Mouse (Mus musculus) CH12.LX (cell line): ENCODE results near the gene Mgat4b. TPM values are rescaled to one million over a fixed set of nuclear protein-coding genes. Genes with fewer than 3 reads are reported as not detected.

Experiments used
- DNase-seq: peaks from one replicate; pipeline ENCODE4 v3.0.0-alpha.2; 2013; ENCODE audit errors: extremely low read depth
- H3K27ac ChIP-seq: 2 replicates; pipeline ENCODE4 v1.5.1; 2012; ENCODE audit warnings: low read depth, mild to moderate bottlenecking, control low read depth, moderate library complexity; ENCODE audit not compliant: insufficient read depth
- H3K27me3 ChIP-seq: replicated peaks from 2 replicates; pipeline ENCODE3; 2012; ENCODE audit warnings: inconsistent platforms
- H3K36me3 ChIP-seq, 2 experiments: replicated peaks in 1 of 2; 2 replicates each; pipeline versions ENCODE3 to v1.6.1; 2012; ENCODE audit warnings: inconsistent platforms in 1 of 2, low read length in 1 of 2, mild to moderate bottlenecking in 1 of 2, mixed read lengths in 1 of 2, moderate library complexity in 1 of 2; ENCODE audit not compliant: control insufficient read depth in 1 of 2, insufficient read depth in 1 of 2
- H3K4me1 ChIP-seq, 2 experiments: 2 replicates each; pipeline ENCODE4 v1.6.1; 2012; ENCODE audit warnings: inconsistent platforms in 1 of 2, moderate library complexity in 1 of 2; ENCODE audit not compliant: insufficient read depth in 2 of 2, control insufficient read depth in 1 of 2
- H3K4me2 ChIP-seq: 2 replicates; pipeline ENCODE4 v1.6.1; 2012; ENCODE audit warnings: low read depth, mild to moderate bottlenecking, control low read depth; ENCODE audit not compliant: poor library complexity, insufficient read depth, severe bottlenecking
- H3K4me3 ChIP-seq, 3 experiments: fragments of 150-350 bp in 1 of 3; sonication (generic) in 1 of 3; replicated peaks in 1 of 3; 2 replicates each; pipeline versions ENCODE3 to v1.5.1; 2011 to 2012; ENCODE audit warnings: low read depth in 2 of 3, low read length in 2 of 3, mild to moderate bottlenecking in 2 of 3, moderate library complexity in 2 of 3, control low read depth in 1 of 3, improper control_type of control experiment in 1 of 3, inconsistent platforms in 1 of 3, mixed read lengths in 1 of 3; ENCODE audit not compliant: poor library complexity in 1 of 3
- H3K79me2 ChIP-seq: replicated peaks from 2 replicates; pipeline ENCODE4 v1.6.1; 2012; ENCODE audit warnings: mild to moderate bottlenecking, moderate library complexity; ENCODE audit not compliant: control insufficient read depth, poor library complexity, insufficient read depth, severe bottlenecking; ENCODE audit errors: extremely low read depth
- H3K9ac ChIP-seq: 2 replicates; pipeline ENCODE4 v1.6.1; 2012; ENCODE audit warnings: low read depth, mild to moderate bottlenecking, control low read depth, moderate library complexity; ENCODE audit not compliant: insufficient read depth
- H3K9me3 ChIP-seq: replicated peaks from 2 replicates; pipeline ENCODE3; 2012; ENCODE audit warnings: low read length, inconsistent platforms, mixed read lengths
- BHLHE40 ChIP-seq: IDR thresholded peaks from 2 replicates; pipeline ENCODE4 v1.6.1; 2011; ENCODE audit warnings: mild to moderate bottlenecking, low read depth, low read length, improper control_type of control experiment
- CHD2 ChIP-seq: IDR thresholded peaks from 2 replicates; pipeline ENCODE4 v1.6.1; 2011; ENCODE audit warnings: low read length, improper control_type of control experiment
- CTCF ChIP-seq, 2 experiments: IDR thresholded peaks in 1 of 2; conservative IDR thresholded peaks in 1 of 2; 2 replicates each; pipeline ENCODE4 v1.5.1; 2011 to 2012; ENCODE audit warnings: low read depth in 2 of 2, low read length in 2 of 2, improper control_type of control experiment in 1 of 2, inconsistent platforms in 1 of 2, mild to moderate bottlenecking in 1 of 2, moderate library complexity in 1 of 2
- E2F4 ChIP-seq: IDR thresholded peaks from 2 replicates; pipeline ENCODE4 v1.6.1; 2011; ENCODE audit warnings: low read depth, low read length, improper control_type of control experiment; ENCODE audit not compliant: insufficient replicate concordance
- ELF1 ChIP-seq: IDR thresholded peaks from 2 replicates; pipeline ENCODE4 v1.6.1; 2014; ENCODE audit warnings: low read depth, mild to moderate bottlenecking, inconsistent platforms, low read length, improper control_type of control experiment
- EP300 ChIP-seq: IDR thresholded peaks from 2 replicates; pipeline ENCODE4 v1.6.1; 2011; ENCODE audit warnings: low read length, improper control_type of control experiment
- HCFC1 ChIP-seq: IDR thresholded peaks from 2 replicates; pipeline ENCODE4 v1.6.1; 2012; ENCODE audit warnings: low read depth, mild to moderate bottlenecking, inconsistent platforms, low read length, improper control_type of control experiment
- IRF4 ChIP-seq: IDR thresholded peaks from 2 replicates; pipeline ENCODE4 v1.6.1; 2014; ENCODE audit warnings: low read depth, mild to moderate bottlenecking, inconsistent platforms, low read length, improper control_type of control experiment
- JUND ChIP-seq: conservative IDR thresholded peaks from 2 replicates; pipeline ENCODE4 v1.6.1; 2011; ENCODE audit warnings: low read depth, low read length, improper control_type of control experiment
- MAX ChIP-seq: IDR thresholded peaks from 2 replicates; pipeline ENCODE4 v1.6.1; 2011; ENCODE audit warnings: low read length, improper control_type of control experiment
- MAZ ChIP-seq: IDR thresholded peaks from 2 replicates; pipeline ENCODE4 v1.6.1; 2012; ENCODE audit warnings: low read depth, mild to moderate bottlenecking, inconsistent platforms, low read length, improper control_type of control experiment, moderate library complexity
- MEF2A ChIP-seq: IDR thresholded peaks from 2 replicates; pipeline ENCODE4 v1.6.1; 2014; ENCODE audit warnings: low read depth, mild to moderate bottlenecking, inconsistent platforms, low read length, improper control_type of control experiment, borderline replicate concordance
- MXI1 ChIP-seq: IDR thresholded peaks from 2 replicates; pipeline ENCODE4 v1.6.1; 2011; ENCODE audit warnings: mild to moderate bottlenecking, low read depth, low read length, improper control_type of control experiment
- PAX5 ChIP-seq: IDR thresholded peaks from 2 replicates; pipeline ENCODE4 v1.6.1; 2012; ENCODE audit warnings: low read length, inconsistent platforms, mixed read lengths
- POLR2A ChIP-seq: IDR thresholded peaks from 2 replicates; pipeline ENCODE4 v1.6.1; 2011; ENCODE audit warnings: low read depth, mild to moderate bottlenecking, improper control_type of control experiment, low read length
- RCOR1 ChIP-seq: conservative IDR thresholded peaks from 2 replicates; pipeline ENCODE4 v1.6.1; 2012; ENCODE audit warnings: low read depth, mild to moderate bottlenecking, inconsistent platforms, low read length, improper control_type of control experiment
- SIN3A ChIP-seq: IDR thresholded peaks from 2 replicates; pipeline ENCODE4 v1.6.1; 2012; ENCODE audit warnings: low read length, improper control_type of control experiment, inconsistent platforms
- TCF12 ChIP-seq: IDR thresholded peaks from 2 replicates; pipeline ENCODE4 v1.6.1; 2014; ENCODE audit warnings: low read depth, mild to moderate bottlenecking, inconsistent platforms, low read length, improper control_type of control experiment
- UBTF ChIP-seq: IDR thresholded peaks from 2 replicates; pipeline ENCODE4 v1.6.1; 2012; ENCODE audit warnings: low read depth, mild to moderate bottlenecking, inconsistent platforms, low read length, improper control_type of control experiment, moderate library complexity
- USF1 ChIP-seq: IDR thresholded peaks from 2 replicates; pipeline ENCODE4 v1.6.1; 2014; ENCODE audit warnings: low read depth, mild to moderate bottlenecking, inconsistent platforms, low read length, improper control_type of control experiment
- ZC3H11A ChIP-seq: IDR thresholded peaks from 2 replicates; pipeline ENCODE4 v1.6.1; 2012; ENCODE audit warnings: low read depth, mild to moderate bottlenecking, inconsistent platforms, low read length, improper control_type of control experiment
- ZKSCAN1 ChIP-seq: IDR thresholded peaks from 2 replicates; pipeline ENCODE4 v1.6.1; 2012; ENCODE audit warnings: low read depth, inconsistent platforms, low read length, improper control_type of control experiment, borderline replicate concordance
- ZNF384 ChIP-seq: IDR thresholded peaks from 2 replicates; pipeline ENCODE4 v1.6.1; 2012; ENCODE audit warnings: low read depth, low read length, improper control_type of control experiment, inconsistent platforms
- dilution Hi-C: fragments of 300-500 bp; cut with MboI; formaldehyde crosslinking; loops from 2 replicates; pipeline ENCODE4 v1.14.3; 2020; ENCODE audit warnings: low sequenced_read_pairs; ENCODE audit not compliant: extremely low pct_unique_long_range_greater_than_20kb, extremely low pct_ligation_motif_present
- in situ Hi-C: fragments of 300-500 bp; cut with MboI; formaldehyde crosslinking; loops from 3 replicates; pipeline ENCODE4 v1.14.3; 2019; ENCODE audit warnings: low sequenced_read_pairs, low pct_ligation_motif_present, low pct_unique_long_range_greater_than_20kb, mixed read lengths
- polyA plus RNA-seq: library from polyadenylated mRNA; unstranded; fragments of >175 nt; gene quantifications from 2 replicates; pipeline ENCODE4 v1.2.1, GENCODE M21; 2012; ENCODE audit warnings: low read depth; ENCODE audit not compliant: insufficient read length
- total RNA-seq, 2 experiments: library from RNA; depleted of rRNA; stranded (reverse); fragments of 300-350 nt in 1 of 2; fragments of >200 nt in 1 of 2; gene quantifications; 2 replicates each; pipeline ENCODE4 v1.2.3; 2012 to 2014

The Mgat4b gene
- total and polyA plus RNA-seq, 3 experiments = 4.6 to 27.4 (median 16.2) TPM

DNA sequence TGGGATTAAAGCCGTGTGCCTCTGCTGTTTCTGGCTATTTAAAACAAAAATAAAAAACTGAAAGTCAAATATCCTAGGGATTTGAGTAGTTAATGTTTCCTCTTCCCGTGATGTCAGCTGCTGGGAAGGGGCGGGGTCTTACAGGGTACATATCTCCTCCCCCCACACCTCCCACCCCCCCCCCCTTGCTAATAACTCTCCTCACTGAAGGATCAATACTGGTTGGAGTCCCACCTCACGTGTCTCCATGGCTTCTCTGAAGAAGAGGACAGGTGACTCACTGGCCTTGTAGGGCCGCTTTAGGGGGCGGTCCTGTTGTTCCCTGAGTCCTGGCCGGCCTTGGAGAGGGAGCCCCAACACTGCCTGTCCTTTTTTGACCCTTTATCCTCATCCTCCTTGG is 22.0 kb upstream of the Mgat4b start:
- peaks cover 26 to 64% of the 10 kb centered on the region in 2 experiments for H3K36me3 ChIP-seq
- TF ChIP-seq HCFC1 = no peak
- TF ChIP-seq EP300 = no peak
- TF ChIP-seq ZC3H11A = no peak
- no peak for TF ChIP-seq BHLHE40
- no peak for TF ChIP-seq ZKSCAN1
- no peak for TF ChIP-seq POLR2A
- TF ChIP-seq ZNF384 = no peak
- no peak for TF ChIP-seq USF1
- TF ChIP-seq SIN3A = no peak
- no peak for TF ChIP-seq JUND
- TF ChIP-seq E2F4 = no peak
- no peak for TF ChIP-seq UBTF
- TF ChIP-seq CHD2 = no peak
- TF ChIP-seq MAX = no peak
- no peak for TF ChIP-seq TCF12
- dilution Hi-C loops = no loop called here
- no peak overlapping the region for H3K9ac ChIP-seq
- H3K79me2 ChIP-seq = no peaks in the 10 kb centered on the region
- H3K9me3 ChIP-seq = no peaks in the 10 kb centered on the region
- H3K4me2 ChIP-seq = no peak overlapping the region; the same call in 1 of the 2 replicates
- no peak for DNase-seq
- no peaks in the 10 kb centered on the region for H3K27me3 ChIP-seq
- peaks cover 0 to 44% of the 10 kb centered on the region in 2 experiments; a peak in 2 of 4 replicates for H3K4me1 ChIP-seq
- in situ Hi-C loops = no loop called here
- H3K27ac ChIP-seq = no peak overlapping the region
- H3K4me3 ChIP-seq = no peak overlapping the region

- H3K9ac ChIP-seq = no peak overlapping the region
- H3K4me3 ChIP-seq = no peak overlapping the region
- in situ Hi-C loops = no loop called here
- H3K27ac ChIP-seq = no peak overlapping the region
- no peaks in the 10 kb centered on the region for H3K27me3 ChIP-seq
- TF ChIP-seq MXI1 (no peak), MAZ (no peak), POLR2A (no peak), MEF2A (no peak), CTCF (conservative IDR thresholded peaks at IDR 0.05 in 1 of 2, IDR thresholded peaks at IDR 0.05 in 1 of 2; ENCODE audit: low read depth in 2 of 2, low read length in 2 of 2) (no peak), CHD2 (no peak), PAX5 (no peak), ZKSCAN1 (no peak), IRF4 (no peak), RCOR1 (no peak), JUND (no peak), HCFC1 (no peak), ELF1 (no peak)
- no peak overlapping the region for H3K4me2 ChIP-seq
- dilution Hi-C loops = no loop called here
- peaks cover 35 to 70% of the 10 kb centered on the region in 2 experiments for H3K36me3 ChIP-seq
- peaks cover 0 to 47% of the 10 kb centered on the region in 2 experiments; a peak in 2 of 4 replicates for H3K4me1 ChIP-seq
- no peaks in the 10 kb centered on the region for H3K9me3 ChIP-seq
- H3K79me2 ChIP-seq = no peaks in the 10 kb centered on the region
- no peak for DNase-seq
These were observed 20.3 kb upstream of the Mgat4b start for GRCm38 (mm10) chr11:50190362-50190761.
